Mouse (Mus musculus) thymus, postnatal 4 days (tissue): ENCODE results near the gene AC124108.1.
"Not testable (repeated sequence)": the region's sequence is repeated elsewhere in the genome, so short reads cannot be mapped to it uniquely, and the experiment has no call there.

Source experiments
- DNase-seq: peaks from one replicate; pipeline ENCODE4 v3.0.0; 2021

The AC124108.1 gene

GRCm38 (mm10) chr1:132191093-132191785 is at the start of gene AC124108.1, which contains the start of gene Lemd1:
AC124108.1 (plus strand) TSS chr1:132191457.
Lemd1 (plus strand) TSS chr1:132191431.
- DNase-seq: no peak

- no peak for DNase-seq
These were observed 49.5 kb upstream of the AC124108.1 start for GRCm38 (mm10) chr1:132141753-132142152.

GRCm38 (mm10) chr1:132143079-132143478 is 48.2 kb upstream of the AC124108.1 start:
- no peak for DNase-seq

- DNase-seq: no peak
These were observed 47.5 kb upstream of the AC124108.1 start for GRCm38 (mm10) chr1:132143730-132144129.

GRCm38 (mm10) chr1:132144223-132144622 is 47.0 kb upstream of the AC124108.1 start:
- DNase-seq: no peak

DNA sequence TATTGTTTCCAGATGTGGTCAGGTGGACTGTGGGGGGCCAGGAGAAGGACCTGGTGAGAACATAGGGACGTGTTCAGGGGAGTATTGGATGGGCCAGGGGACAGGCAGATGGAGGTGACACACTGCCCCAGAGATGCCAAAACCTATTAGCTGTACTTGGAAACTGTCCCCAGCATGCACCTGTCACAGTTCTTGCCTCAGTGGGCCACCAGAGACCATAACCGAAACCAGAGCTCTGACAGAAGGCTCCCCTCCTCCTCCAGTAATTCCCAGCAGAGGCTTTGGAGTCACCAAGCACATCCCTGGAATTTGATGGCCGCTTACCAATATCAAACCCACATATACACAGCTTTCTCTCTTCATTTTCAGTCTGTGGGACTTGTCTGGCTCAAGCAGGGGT is 46.4 kb upstream of the AC124108.1 start:
- no peak for DNase-seq

DNA sequence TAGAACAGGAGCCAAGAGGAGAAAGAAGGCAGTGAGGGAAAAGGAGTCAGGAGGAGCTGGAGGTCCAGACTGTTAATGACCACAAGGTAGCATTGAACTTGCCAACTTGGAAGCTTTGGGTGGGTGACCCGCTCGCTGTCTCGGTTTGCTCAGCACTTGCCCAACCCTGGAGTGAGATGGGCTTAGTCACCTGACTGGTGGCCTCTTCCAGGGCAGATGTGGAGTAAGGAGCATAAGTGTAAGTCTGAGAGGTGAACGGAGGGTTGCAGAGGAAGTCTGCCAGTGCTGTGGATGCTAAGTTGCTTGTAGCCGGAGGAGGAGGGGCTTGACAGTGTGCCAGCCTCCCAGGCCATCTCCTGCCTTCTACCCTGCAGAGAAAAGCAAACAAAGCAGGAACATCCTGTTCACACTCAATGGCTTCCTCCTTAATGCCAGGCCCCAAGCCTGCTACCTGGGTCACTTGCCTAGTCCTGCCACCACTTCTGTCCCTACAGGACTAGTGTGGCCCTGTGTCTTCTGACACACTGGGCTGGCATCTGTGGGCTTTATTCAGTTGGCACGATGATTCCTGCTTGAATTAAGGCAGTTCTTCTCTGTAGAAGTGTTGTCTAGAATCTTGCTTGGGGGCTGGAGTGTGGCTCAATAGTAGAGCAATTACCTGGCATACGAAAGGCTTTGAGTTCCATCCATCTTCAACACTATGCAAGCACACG is 45.1 kb upstream of the AC124108.1 start:
- no peak for DNase-seq

GRCm38 (mm10) chr1:132149410-132149809 is 41.8 kb upstream of the AC124108.1 start:
- no peak for DNase-seq

GRCm38 (mm10) chr1:132150171-132150570 is 41.1 kb upstream of the AC124108.1 start:
- DNase-seq: no peak

- no peak for DNase-seq
These were observed 40.2 kb upstream of the AC124108.1 start for GRCm38 (mm10) chr1:132150817-132151601.

- DNase-seq: no peak
These were observed 39.3 kb upstream of the AC124108.1 start for GRCm38 (mm10) chr1:132151908-132152307.

- no peak for DNase-seq
These were observed 38.1 kb upstream of the AC124108.1 start for GRCm38 (mm10) chr1:132153086-132153690.

GRCm38 (mm10) chr1:132153691-132154090 is 37.6 kb upstream of the AC124108.1 start:
- DNase-seq: no peak

DNA sequence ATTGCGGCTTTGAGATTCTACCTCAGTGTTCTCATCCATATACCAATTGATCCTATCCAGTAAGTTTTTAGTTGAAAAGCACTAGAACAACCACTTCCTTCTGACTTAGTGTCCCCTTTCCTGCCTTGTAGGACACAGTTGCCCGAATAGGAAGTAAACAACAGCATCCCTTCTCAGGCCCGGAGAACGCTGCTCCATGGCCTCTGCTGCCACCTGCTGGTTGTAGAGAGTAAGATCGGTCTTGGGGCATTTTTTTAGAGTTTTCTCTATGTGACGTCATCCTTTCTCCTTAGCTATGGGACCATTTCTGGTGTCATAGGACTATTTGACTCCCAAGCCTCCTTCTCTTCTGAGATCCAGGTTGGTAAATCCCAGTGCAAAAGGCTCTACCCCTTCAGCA is 35.5 kb upstream of the AC124108.1 start:
- peak; percentile 89 for DNase-seq

GRCm38 (mm10) chr1:132157016-132157781 is 34.1 kb upstream of the AC124108.1 start:
- peak; percentile 93 for DNase-seq

DNA sequence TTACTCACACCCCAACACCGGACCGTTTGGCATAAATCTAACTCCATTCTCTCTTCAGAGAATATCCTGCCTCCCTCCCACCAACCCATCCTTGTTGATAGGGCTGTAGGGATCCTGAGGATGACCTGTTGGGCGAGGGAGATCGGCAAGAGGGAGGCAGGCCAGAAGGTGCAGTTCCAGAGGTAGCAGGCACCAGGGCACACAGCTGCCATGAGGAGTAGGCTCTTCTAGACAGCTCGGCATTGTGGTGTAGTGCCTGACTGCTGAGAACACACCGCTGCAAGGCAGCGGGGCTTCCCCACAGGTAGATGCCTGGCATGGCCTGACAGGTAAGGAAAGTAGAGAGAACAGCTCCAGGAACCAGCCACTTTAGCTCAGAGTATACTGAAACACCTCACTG is 33.4 kb upstream of the AC124108.1 start:
- no peak for DNase-seq

GRCm38 (mm10) chr1:132158741-132159140 is 32.5 kb upstream of the AC124108.1 start:
- DNase-seq: no peak

- no peak for DNase-seq
These were observed 31.6 kb upstream of the AC124108.1 start for GRCm38 (mm10) chr1:132159681-132160080.

GRCm38 (mm10) chr1:132161211-132161880 is 29.9 kb upstream of the AC124108.1 start:
- DNase-seq: no peak

DNA sequence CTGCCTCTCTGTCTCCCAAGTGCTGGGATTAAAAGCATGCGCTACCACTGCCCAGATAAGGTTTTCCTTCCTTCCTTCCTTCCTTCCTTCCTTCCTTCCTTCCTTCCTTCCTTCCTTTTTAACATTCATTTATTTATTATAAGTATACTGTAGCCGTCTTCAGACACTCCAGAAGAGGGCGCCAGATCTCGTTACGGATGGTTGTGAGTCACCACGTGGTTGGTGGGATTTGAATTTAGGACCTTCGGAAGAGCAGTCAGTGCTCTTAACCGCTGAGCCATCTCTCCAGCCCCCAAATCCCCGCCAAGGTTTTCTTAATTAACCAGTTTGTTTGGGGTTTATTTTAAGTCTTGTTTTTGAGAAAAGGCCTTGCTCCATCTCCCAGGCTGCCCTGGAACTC is 28.6 kb upstream of the AC124108.1 start:
- not testable (repeated sequence) for DNase-seq

- DNase-seq: no peak
These were observed 26.3 kb upstream of the AC124108.1 start for GRCm38 (mm10) chr1:132164780-132165518.
